Mouse (Mus musculus) kidney, embryonic 15.5 days (tissue): ENCODE data around the gene Kif3c. TPM values are rescaled to one million over a fixed set of nuclear protein-coding genes. Genes with fewer than 3 reads are reported as not detected.
A peak's percentile ranks its signal among the peaks of the same experiment; 100 is the strongest.

Experiments
- ATAC-seq: fragments of 200-750 bp; cut with Nextera tagmentation; replicated peaks from 2 replicates; pipeline ENCODE4 v1.8.0; 2017; ENCODE audit warnings: moderate TSS enrichment; ENCODE audit not compliant: low FRiP score
- H3K27ac ChIP-seq: fragments of 300-500 bp; sonication (generic); 2 replicates; pipeline ENCODE4 v1.5.1; 2015; ENCODE audit warnings: mild to moderate bottlenecking, inconsistent platforms
- H3K27me3 ChIP-seq: fragments of 300-500 bp; sonication (generic); 2 replicates; pipeline ENCODE4 v1.6.1; 2015; ENCODE audit warnings: inconsistent platforms
- H3K36me3 ChIP-seq: fragments of 300-500 bp; sonication (generic); 2 replicates; pipeline ENCODE4 v1.6.1; 2015; ENCODE audit warnings: inconsistent platforms
- H3K4me1 ChIP-seq: fragments of 300-500 bp; sonication (generic); 2 replicates; pipeline ENCODE4 v1.6.1; 2015; ENCODE audit warnings: inconsistent platforms
- H3K4me2 ChIP-seq: fragments of 300-500 bp; sonication (generic); 2 replicates; pipeline ENCODE4 v1.6.1; 2015; ENCODE audit warnings: moderate library complexity, mild to moderate bottlenecking, inconsistent platforms
- H3K4me3 ChIP-seq: fragments of 300-500 bp; sonication (generic); replicated peaks from 2 replicates; pipeline ENCODE4 v1.5.1; 2015; ENCODE audit warnings: mild to moderate bottlenecking, inconsistent platforms
- H3K9ac ChIP-seq: fragments of 300-500 bp; sonication (generic); 2 replicates; pipeline ENCODE4 v1.6.1; 2015; ENCODE audit warnings: mild to moderate bottlenecking, inconsistent platforms
- H3K9me3 ChIP-seq: fragments of 300-500 bp; sonication (generic); replicated peaks from 2 replicates; pipeline ENCODE4 v1.6.1; 2016; ENCODE audit warnings: inconsistent platforms
- WGBS: fragments of 180-500 bp; shearing (Covaris S2); methylation state at CpG from one replicate; pipeline ENCODE4 v1.1.7; 2015; ENCODE audit warnings: mixed read lengths; 5-methylcytosine and 5-hydroxymethylcytosine counted together
- polyA plus RNA-seq: library from polyadenylated mRNA; unstranded; fragments of >200 nt; fragmentation: Nextera tagmentation; extraction: Ambion mirVana; gene quantifications from 2 replicates; pipeline ENCODE4 v1.2.1, GENCODE M21; 2015

Kif3c gene
- polyA plus RNA-seq, 1 experiment from 2014 or later = 10.8 TPM

DNA sequence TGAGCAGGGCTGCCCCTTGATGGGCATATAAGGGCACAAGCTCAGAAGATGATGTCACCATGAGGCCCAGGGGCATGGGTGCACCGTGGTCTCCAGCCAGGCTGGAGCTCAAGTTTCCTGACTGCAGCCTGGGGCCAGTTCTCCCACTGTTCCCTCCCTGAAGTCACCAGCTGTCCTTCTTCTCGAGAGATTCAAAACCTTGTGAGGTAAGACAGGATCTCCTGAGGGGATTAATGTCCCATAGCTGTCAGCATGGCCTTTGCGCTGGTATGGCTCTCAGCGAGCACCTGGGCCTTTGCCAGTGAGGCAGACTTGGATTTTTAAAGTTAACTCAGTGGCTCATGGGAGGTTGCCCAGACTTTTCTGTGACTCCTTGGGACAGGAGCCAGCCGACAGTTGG lies 14.8 kb upstream of the Kif3c start:
- Histone ChIP-seq H3K36me3 (no peaks in the 10 kb centered on the region), H3K4me3 (no peak overlapping the region), H3K27ac (no peak overlapping the region), H3K27me3 (no peaks in the 10 kb centered on the region), H3K4me1 (0 out of 2 replicates have a peak, but pooled peaks cover 3% of the 10 kb centered on the region), H3K9me3 (no peaks in the 10 kb centered on the region), H3K9ac (no peak overlapping the region), H3K4me2 (no peak overlapping the region)
- ATAC-seq = peak; percentile 72
- 37% methylated on average over 5 of the region's 5 CpGs for WGBS

DNA sequence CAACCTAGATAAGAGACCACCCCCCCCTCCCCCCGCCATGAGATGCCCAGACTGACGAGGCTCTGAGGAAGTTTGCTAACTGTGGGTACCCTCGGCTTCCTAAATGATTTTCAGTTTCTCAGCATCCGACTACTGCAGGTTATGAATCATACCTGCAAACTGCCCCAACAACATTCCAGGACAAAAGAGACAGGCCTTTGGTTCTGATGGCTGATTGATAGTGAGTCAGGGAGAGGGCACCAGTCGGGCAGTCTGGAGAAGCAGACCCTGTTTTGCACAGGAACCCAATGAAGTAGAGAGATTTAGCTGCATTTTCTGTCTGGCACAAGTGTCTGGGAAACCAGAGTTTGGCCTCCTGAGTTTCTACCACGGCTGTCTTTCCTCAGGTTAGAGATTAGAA lies 12.7 kb upstream of the Kif3c start:
- WGBS = 65% methylated on average over 6 of the region's 6 CpGs
- H3K27me3 ChIP-seq = no peaks in the 10 kb centered on the region
- ATAC-seq = no peak; the same call in 1 of the 2 replicates
- no peak overlapping the region for H3K9ac ChIP-seq
- no peak overlapping the region for H3K4me2 ChIP-seq
- no peak overlapping the region for H3K4me3 ChIP-seq
- H3K27ac ChIP-seq = no peak overlapping the region
- 0 out of 2 replicates have a peak, but pooled peaks cover 3% of the 10 kb centered on the region for H3K4me1 ChIP-seq
- H3K9me3 ChIP-seq = no peaks in the 10 kb centered on the region
- no peaks in the 10 kb centered on the region for H3K36me3 ChIP-seq

DNA sequence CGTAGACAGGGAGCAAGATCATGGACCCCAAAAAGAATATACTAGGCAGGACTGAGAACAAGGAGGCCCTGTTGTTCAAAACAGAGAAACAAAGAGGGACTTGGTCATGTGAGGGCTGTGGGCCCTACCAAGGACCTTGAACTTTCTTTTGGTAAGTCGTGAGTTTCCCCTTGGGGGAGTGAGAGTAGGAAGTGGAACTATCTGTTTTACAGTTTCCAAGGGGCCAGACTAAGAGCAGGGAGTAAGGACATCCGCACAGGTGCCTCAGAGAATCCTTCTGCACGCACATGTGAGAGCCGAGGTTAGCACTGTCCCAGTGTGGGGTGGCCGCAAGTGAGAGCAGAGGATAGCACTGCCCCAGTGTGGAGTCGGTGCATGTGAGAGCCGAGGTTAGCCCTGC lies 9.9 kb upstream of the Kif3c start:
- 0 out of 2 replicates have a peak, but pooled peaks cover 2% of the 10 kb centered on the region for H3K4me1 ChIP-seq
- ATAC-seq = no peak
- H3K27ac ChIP-seq = no peak overlapping the region
- H3K36me3 ChIP-seq = no peaks in the 10 kb centered on the region
- WGBS = 88% methylated on average over 8 of the region's 8 CpGs
- no peaks in the 10 kb centered on the region for H3K9me3 ChIP-seq
- no peak overlapping the region for H3K4me2 ChIP-seq
- H3K27me3 ChIP-seq = no peaks in the 10 kb centered on the region
- H3K9ac ChIP-seq = no peak overlapping the region
- H3K4me3 ChIP-seq = no peak overlapping the region

DNA sequence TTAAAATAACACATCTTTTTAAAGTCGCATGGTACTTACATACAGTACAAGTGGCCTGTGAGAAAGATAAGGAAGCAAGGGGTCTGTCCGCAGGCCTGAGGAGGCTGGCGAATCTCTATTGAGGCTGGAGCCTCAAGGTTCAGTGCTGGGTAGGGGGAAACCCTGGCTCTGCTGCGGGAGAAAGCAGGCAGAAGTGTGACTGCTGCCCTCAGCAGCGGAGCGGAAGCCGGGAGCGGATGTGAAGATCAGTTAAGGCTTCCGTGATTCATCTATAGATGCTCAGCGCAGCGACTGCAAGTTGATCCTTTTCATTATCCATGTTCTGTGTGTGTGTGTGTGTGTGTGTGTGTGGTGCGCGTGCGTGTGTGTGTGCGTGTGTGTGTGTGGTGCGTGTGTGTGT lies 8.1 kb upstream of the Kif3c start:
- H3K9me3 ChIP-seq = no peaks in the 10 kb centered on the region

DNA sequence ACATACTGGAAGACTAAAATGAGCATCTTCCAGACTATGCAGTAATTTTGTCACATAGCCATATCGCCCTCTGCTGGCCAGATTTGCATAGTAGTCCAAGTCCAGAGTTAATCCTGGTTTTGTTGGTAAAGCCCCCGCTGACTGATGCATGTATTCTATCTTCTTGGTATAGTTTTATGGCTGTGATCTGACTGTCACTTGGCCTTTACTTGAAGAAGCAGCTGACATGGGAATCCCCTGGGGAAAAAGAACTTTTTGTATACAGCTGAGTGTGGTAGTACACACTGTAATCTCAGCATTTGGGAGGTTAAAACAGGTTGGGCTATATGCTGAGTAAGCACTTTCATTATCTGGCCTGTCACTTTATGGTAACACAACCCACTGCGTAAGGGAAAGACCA lies 5.6 kb upstream of the Kif3c start:
- Histone ChIP-seq H3K27ac (no peak overlapping the region), H3K9ac (no peak overlapping the region), H3K4me3 (peak overlapping the region; percentile 1; the same call in 1 of the 2 replicates), H3K4me2 (peak overlapping the region; percentile 16; the same call in 1 of the 2 replicates), H3K4me1 (no peaks in the 10 kb centered on the region), H3K27me3 (no peaks in the 10 kb centered on the region), H3K36me3 (no peaks in the 10 kb centered on the region), H3K9me3 (no peaks in the 10 kb centered on the region)
- 0 out of 2 replicates have a peak, but pooled peaks have one; percentile 46 for ATAC-seq
- WGBS = 25% methylated on average over 3 of the region's 3 CpGs

More for the DNA sequence above, 8.1 kb upstream of the Kif3c start:
- peak overlapping the region; percentile 11; the same call in 1 of the 2 replicates for H3K4me3 ChIP-seq
- H3K4me1 ChIP-seq = no peaks in the 10 kb centered on the region
- no peaks in the 10 kb centered on the region for H3K36me3 ChIP-seq
- no peak for ATAC-seq
- no peak overlapping the region for H3K27ac ChIP-seq
- no peaks in the 10 kb centered on the region for H3K27me3 ChIP-seq
- H3K4me2 ChIP-seq = 0 out of 2 replicates have a peak overlapping the region, but pooled peaks have one; percentile 28
- no peak overlapping the region for H3K9ac ChIP-seq
- WGBS = 60% methylated on average over 16 of the region's 16 CpGs

DNA sequence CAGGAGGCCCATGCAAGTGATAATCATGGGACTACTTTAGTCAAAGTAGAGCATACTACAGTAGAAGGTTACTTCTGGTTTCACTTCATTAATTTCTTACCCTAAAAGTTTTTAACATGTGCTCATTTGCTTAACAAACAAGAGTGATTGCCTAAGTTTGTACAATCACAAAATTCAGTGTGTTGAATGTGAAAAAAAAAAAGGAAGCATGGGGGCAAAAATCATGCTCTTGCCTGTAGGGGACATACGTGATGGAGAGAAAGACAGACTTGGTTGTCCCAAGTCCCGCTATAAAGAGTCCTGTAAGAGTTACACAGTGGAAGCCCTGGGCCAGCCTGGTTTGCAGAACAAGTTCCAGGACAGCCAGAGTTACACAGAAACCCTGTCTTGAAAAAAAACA lies 4.9 kb upstream of the Kif3c start:
- no peak for ATAC-seq
- H3K9me3 ChIP-seq = no peaks in the 10 kb centered on the region
- no peaks in the 10 kb centered on the region for H3K36me3 ChIP-seq
- no peak overlapping the region for H3K4me3 ChIP-seq
- no peaks in the 10 kb centered on the region for H3K27me3 ChIP-seq
- no peak overlapping the region for H3K27ac ChIP-seq
- H3K4me2 ChIP-seq = no peak overlapping the region
- H3K9ac ChIP-seq = no peak overlapping the region
- WGBS = 93% methylated on average over 2 of the region's 2 CpGs
- no peaks in the 10 kb centered on the region for H3K4me1 ChIP-seq

DNA sequence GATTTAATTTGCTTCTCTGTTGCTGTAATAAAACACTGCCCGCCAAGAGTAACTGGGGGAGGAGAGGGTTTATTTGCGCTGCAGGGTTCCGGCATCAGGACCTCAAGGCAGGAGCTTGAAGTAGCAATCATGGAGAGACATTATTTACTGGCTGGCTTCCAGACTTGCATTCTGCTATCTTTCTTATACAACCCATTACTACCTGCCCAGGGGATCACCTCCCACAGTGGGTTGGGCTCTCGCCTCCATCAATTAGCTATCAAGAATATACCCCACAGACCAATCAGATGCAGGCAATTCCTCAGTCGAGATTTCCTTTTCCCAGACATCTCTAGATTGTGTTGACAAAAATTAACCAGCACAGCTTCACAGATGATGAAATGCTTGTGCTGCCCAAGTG lies 856 bp upstream of the Kif3c start:
- peaks cover 16% of the 10 kb centered on the region for H3K36me3 ChIP-seq
- H3K27me3 ChIP-seq = no peaks in the 10 kb centered on the region
- H3K9ac ChIP-seq = no peak overlapping the region
- H3K27ac ChIP-seq = 0 out of 2 replicates have a peak overlapping the region, but pooled peaks have one; percentile 77
- H3K4me3 ChIP-seq = no peak overlapping the region
- no peak for ATAC-seq
- peaks cover 26% of the 10 kb centered on the region for H3K4me1 ChIP-seq
- 78% methylated on average over 5 of the region's 5 CpGs for WGBS
- H3K4me2 ChIP-seq = no peak overlapping the region
- H3K9me3 ChIP-seq = no peaks in the 10 kb centered on the region

DNA sequence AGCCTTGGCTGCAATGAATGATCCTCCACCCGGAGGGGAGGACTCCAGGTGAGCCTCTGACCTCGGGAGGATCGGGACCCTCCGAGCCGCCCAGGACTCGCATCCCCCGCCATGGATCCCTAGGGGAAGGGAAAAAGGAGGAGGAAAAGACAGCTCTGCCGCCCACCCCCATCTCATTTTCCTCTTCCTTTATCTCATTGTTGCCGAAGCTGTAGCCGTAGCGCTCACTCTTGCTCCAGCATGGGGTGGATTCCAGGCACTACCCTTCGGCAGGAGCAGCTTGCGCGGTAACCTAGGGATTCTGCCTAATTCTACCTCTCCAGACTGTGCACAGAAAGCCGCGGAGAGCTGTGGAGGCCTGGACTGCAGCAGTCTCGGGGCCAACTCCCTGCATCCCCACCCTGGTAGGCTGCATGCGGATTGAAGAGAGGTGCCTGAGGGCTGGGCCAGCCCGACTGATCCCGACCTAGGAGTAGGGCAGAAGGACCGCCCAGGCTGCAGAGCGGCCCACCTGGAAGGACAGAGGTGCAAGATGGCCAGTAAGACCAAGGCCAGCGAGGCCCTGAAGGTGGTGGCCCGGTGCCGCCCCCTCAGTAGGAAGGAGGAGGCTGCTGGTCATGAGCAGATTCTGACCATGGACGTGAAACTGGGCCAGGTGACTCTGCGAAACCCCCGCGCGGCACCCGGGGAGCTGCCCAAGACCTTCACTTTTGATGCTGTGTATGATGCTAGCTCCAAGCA lies 687 bp downstream of the Kif3c start:
- ATAC-seq = peak; percentile 68
- H3K4me3 ChIP-seq = peak overlapping the region; percentile 67
- H3K9me3 ChIP-seq = no peaks in the 10 kb centered on the region
- peaks cover 16% of the 10 kb centered on the region for H3K36me3 ChIP-seq
- WGBS = 3% methylated on average over 31 of the region's 31 CpGs
- H3K27ac ChIP-seq = peak overlapping the region; percentile 77
- peak overlapping the region; percentile 94 for H3K4me2 ChIP-seq
- peaks cover 32% of the 10 kb centered on the region for H3K4me1 ChIP-seq
- no peaks in the 10 kb centered on the region for H3K27me3 ChIP-seq
- H3K9ac ChIP-seq = peak overlapping the region; percentile 67

DNA sequence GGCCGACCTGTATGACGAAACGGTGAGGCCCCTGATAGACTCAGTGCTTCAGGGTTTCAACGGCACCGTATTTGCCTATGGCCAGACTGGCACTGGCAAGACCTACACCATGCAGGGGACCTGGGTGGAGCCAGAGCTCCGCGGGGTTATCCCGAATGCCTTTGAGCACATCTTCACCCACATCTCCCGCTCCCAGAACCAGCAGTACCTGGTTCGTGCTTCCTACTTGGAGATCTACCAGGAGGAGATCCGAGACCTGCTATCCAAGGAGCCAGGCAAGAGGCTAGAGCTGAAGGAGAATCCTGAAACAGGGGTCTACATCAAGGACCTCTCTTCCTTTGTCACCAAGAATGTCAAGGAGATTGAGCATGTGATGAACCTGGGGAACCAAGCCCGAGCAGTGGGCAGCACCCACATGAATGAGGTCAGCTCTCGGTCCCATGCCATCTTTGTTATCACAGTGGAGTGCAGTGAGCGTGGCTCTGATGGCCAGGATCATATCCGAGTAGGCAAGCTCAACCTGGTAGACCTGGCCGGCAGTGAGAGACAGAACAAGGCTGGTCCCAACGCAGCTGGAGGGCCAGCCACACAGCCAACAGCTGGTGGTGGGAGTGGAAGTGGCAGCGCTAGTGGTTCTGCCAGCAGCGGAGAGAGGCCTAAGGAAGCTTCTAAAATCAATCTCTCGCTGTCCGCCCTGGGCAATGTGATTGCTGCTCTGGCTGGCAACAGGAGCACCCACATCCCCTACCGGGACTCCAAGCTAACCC lies 1.4 kb downstream of the Kif3c start:
- peak overlapping the region; percentile 94 for H3K4me2 ChIP-seq
- ATAC-seq = peak; percentile 17
- no peaks in the 10 kb centered on the region for H3K9me3 ChIP-seq
- no peaks in the 10 kb centered on the region for H3K27me3 ChIP-seq
- peak overlapping the region; percentile 67 for H3K9ac ChIP-seq
- H3K4me3 ChIP-seq = peak overlapping the region; percentile 67
- peaks cover 40% of the 10 kb centered on the region for H3K4me1 ChIP-seq
- H3K27ac ChIP-seq = no peak overlapping the region
- peaks cover 16% of the 10 kb centered on the region for H3K36me3 ChIP-seq
- WGBS = 66% methylated on average over 22 of the region's 22 CpGs

DNA sequence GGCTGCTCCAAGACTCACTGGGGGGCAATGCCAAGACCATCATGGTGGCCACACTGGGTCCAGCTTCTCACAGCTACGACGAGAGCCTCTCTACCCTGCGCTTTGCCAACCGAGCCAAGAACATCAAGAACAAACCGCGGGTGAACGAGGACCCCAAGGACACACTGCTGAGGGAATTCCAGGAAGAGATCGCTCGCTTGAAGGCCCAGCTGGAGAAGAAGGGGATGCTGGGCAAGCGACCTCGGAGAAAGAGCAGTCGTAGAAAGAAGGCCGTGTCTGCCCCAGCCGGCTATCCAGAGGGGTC lies 2.0 kb downstream of the Kif3c start:
- Histone ChIP-seq H3K4me2 (peak overlapping the region; percentile 94; the same call in 1 of the 2 replicates), H3K9ac (no peak overlapping the region), H3K27ac (no peak overlapping the region), H3K9me3 (no peaks in the 10 kb centered on the region), H3K27me3 (no peaks in the 10 kb centered on the region), H3K36me3 (peaks cover 16% of the 10 kb centered on the region), H3K4me3 (no peak overlapping the region; the same call in 1 of the 2 replicates), H3K4me1 (peaks cover 45% of the 10 kb centered on the region)
- 97% methylated on average over 14 of the region's 14 CpGs for WGBS
- ATAC-seq = no peak

DNA sequence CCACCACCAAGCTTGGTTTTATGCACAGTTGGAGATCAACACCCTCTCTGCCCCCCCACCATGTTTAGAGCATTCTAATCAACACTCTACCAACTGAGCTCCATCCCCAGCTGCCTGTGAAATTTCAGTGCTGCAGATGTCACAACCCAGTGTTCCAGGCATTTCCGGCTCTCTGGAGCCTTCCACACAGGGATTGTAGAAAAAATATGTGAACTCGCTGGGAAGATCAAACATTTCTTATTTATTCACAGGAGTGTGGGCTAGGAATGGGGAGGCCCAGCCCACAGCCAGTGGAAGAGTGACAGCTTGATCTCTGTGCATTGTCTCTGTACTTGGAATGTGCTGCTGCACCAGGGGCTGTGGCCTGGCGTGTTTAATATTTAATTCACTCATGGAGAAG lies 3.8 kb downstream of the Kif3c start:
- Histone ChIP-seq H3K27me3 (no peaks in the 10 kb centered on the region), H3K27ac (peak overlapping the region; percentile 45; the same call in 1 of the 2 replicates), H3K4me2 (peak overlapping the region; percentile 40), H3K4me1 (peaks cover 46% of the 10 kb centered on the region), H3K36me3 (peaks cover 19% of the 10 kb centered on the region), H3K4me3 (0 out of 2 replicates have a peak overlapping the region, but pooled peaks have one; percentile 8), H3K9ac (0 out of 2 replicates have a peak overlapping the region, but pooled peaks have one; percentile 4), H3K9me3 (no peaks in the 10 kb centered on the region)
- ATAC-seq = no peak
- WGBS = 57% methylated on average over 3 of the region's 3 CpGs
